Mouse (Mus musculus): ENCODE results near the gene Cul9.
"Not testable (repeated sequence)": the region's sequence is repeated elsewhere in the genome, so short reads cannot be mapped to it uniquely, and the experiment has no call there.

Cul9 gene

DNA sequence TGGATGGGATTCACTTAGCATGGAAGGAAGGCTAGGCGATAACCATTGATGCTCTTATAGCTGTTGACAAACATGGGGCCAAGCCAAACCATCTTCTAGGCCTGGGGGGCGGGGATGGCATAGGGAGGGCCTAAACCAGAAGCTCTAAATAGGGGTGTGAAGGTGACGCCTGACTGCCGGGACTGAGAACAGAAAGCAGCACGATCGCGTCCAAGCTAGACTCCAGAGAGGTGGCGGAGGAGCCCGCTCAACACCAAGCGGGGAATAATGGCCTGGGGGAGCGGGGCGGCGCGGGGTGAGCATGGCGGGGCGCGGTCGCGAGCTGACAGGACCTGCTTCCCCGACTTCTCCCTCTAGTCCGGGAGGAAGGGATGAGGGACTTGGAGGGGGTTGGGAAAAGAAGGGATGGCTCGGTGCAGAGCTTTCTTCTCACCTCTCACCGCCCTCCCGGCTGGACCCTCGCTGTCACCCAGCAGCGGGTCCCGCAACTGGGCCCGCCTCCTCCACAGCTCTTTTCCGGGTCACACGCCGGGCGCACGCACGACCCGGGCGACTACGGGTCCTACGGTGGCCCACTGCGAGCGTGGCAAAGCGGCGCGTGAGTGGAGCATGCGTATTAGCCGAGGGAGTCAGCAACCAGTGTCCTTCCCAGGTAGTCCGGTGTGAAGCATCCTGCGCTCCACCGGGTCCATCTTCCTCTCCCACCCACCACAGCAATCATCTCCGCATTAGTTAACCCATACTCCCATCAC is at the start of gene Cul9:
Cul9 (minus strand) TSS at position 576 of the 752 bp plus-strand sequence.
- no peak for DNase-seq (ENCODE audit: low spot score)

DNA sequence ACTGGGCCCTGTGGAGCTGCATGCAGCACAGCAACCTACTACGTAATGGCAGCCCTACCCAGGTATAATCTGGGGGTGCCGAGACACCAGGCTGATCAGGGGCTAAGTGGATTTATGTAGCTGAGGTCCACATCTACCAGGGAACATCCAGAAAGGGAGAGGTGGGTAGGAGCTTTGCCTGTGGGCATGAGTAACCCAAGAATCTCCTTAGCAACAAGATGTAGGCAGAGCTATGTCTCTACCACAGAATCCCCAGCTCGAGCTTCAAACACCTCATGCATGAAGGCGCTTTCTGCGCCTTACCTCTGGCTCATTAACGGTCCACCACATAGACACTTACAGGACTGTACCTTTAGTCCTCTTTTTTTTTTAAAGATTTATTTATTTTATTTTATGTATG is 49.1 kb upstream of the Cul9 start:
- DNase-seq (ENCODE audit: low spot score), result no peak

DNA sequence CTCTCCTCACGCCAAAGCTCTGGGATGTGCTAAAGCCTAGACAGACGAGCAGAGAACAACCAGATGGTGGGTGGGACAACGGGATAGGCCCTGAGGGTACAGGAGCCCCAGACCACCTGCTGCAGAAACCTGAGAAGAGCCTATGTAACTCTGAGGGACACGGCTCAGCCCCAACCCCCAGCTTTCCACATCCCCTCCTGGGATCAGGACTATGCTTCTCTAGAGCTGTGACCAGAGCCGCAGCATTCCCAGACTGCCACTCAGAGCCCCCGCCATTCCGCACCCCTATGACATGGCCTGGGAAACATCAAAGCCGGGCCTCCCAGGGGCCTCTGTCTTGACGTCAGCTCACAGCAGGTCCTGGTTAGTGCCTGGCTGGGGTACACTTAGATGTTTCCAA is 48.4 kb upstream of the Cul9 start:
- no peak for DNase-seq (ENCODE audit: low spot score)

DNA sequence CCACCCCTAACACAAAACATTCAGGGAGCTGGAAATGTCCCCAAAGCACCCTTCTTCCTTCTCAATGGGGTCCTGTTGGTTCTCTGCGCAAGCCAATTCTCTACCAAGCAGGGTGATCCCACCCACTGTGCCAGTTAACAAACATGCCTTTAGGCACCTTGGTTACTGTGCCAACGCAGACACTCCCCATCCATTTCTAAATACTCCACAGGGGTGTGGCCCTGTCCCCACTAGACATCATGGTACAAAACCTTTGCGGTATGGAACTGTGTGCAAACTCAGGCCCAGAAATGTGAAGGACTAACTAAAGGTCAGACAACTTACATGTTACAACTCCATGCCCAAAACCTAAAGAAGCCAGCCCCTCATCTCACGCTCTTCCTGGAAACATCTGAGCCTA is 46.9 kb upstream of the Cul9 start:
- DNase-seq (ENCODE audit: low spot score), result no peak

DNA sequence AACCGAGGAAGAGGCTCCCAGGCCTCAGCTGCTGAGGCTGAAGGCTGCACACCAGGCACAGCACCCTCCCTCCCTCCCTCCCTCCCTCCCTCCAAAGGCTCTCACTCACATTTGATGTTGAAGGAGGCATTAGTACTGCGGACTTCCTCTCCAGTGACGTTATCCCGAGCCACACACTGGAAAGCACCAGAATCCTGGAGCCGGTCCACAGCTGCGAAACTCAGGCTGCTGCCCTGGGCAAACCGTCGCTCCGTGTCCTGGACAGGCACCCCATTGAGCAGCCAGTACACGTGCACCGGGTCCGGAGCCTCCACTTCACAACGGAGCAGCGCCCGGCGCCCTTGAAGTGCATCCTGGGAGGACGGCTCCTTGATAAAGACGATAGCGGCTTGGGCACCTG is 45.2 kb upstream of the Cul9 start:
- DNase-seq (ENCODE audit: low spot score), result no peak

DNA sequence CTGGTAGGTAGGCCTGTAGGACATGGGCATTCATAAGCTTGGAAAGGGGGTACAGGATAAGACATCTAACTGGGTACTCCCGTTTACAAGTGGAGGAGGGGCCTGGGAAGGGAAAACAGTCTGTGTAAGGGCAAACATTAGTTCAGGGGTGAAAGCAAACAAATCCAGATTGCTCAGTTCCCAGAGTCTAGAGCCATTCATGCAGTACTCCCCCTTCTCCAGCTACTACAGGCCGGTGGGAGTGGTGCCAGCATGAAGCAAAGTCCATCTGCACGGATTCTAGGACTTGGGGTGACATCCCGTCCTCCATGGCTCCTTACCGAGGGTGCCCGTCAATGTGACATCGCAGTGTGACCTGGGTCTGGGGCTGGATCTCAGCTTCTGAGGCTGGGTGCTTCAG is 44.3 kb upstream of the Cul9 start:
- no peak for DNase-seq (ENCODE audit: low spot score)

DNA sequence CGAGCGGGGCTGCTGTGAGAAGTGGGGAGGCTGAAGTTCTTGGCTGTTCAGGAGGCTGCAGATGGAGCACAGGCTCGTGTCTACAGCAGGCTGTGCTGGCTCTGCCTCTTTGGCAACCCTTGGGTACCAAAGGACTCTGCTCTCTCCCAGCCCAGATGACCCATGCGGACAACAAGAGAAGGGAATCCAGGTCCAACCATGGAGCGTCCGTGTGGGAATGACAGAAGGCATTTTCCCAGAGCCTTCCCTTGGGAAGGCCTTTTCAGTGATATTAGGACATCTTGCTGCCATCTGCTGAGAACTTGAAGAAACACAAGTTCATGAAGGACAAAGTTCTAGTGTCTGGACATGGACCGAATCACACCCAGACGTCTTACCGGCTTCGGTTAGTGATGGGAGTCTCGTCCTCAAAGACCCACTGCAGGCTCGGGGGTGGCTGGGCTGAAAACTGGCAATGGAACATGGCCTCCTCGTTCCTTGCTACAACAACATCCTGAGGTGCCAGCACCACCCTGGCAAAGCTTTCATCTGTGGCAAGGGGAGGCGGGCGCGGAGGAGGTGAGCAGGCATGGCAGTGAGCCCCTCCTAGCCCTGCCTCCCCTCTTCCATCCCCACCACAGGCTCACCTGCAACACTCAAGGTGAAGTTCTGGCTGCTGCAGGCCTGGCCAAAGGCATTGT is 43.6 kb upstream of the Cul9 start:
- DNase-seq (ENCODE audit: low spot score), result no peak

DNA sequence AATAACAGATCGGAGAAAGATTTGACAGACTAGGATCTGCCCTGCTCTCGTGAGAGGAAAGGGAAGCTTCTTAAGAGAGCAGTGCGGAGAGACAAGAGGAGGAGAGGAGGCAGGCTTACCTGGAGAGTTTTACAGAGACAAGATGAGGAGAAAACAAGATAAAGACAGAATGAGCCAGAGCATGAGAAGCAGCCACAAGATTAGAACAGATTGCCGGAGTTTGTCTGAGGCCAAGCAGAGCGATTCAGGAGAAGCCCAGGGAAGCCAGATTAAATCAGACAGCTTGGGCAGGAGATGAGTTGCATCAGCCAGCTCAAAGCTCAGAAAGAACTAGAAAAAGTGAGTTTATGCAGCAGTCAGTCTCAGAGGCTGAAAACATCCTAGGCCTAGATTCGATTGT is 42.7 kb upstream of the Cul9 start:
- DNase-seq (ENCODE audit: low spot score), result no peak

DNA sequence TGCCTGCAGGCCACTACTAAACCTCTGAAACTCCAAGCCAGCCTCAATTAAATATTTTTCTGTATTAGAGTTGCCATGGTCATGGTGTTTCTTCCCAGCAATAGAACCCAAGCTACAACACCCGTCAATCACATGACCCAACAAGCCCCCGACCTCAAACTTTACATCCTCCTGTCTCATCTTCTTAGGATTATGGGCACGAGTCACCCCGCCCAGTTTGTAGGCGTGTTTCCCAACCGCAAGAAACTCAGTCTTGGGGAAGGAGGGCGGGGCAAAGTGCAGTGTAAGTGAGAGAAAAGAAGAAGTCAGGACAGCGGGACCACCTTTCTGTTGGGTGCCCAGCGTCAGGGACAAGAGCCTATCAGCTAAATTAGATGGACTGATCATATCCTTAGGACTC is 42.0 kb upstream of the Cul9 start:
- DNase-seq (ENCODE audit: low spot score), result no peak

DNA sequence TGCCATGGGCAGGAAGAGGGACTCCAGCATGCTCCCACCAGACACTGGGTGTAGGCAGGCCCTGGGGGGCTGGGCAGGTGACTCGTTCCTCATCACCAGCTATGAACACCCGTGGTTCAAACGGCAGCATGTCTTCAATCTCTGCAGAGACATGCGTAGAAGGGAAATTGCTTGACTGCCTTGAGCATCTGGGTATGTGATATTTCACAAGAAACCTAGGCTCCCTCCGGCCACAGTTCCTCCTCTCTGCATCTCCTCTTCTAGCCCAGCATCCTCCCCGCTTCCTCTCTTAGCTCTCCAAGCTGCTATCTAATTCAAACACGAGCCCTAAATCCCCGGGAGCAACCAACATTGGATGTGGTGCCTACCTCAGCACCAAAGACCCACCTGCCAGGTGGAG is 40.1 kb upstream of the Cul9 start:
- DNase-seq (ENCODE audit: low spot score), result no peak

DNA sequence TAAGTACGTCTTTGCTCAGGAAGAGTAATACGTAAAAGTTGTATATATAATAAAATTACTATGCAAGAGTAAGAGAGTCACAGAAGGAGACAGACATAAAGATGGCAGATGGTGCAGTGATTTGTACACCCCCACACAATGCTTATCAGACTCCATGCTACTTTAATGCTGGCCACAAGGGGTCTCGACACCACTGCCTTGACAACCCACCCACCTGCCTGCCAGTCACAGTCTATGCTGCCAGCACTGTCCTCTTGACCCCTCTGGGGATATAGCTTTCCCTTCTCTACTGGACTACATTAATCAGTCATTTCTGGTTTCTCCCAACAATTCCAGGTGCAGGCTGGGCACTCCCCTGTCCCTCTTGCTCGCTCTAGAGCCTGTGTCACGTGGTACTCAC is 32.5 kb upstream of the Cul9 start:
- no peak for DNase-seq (ENCODE audit: low spot score)

DNA sequence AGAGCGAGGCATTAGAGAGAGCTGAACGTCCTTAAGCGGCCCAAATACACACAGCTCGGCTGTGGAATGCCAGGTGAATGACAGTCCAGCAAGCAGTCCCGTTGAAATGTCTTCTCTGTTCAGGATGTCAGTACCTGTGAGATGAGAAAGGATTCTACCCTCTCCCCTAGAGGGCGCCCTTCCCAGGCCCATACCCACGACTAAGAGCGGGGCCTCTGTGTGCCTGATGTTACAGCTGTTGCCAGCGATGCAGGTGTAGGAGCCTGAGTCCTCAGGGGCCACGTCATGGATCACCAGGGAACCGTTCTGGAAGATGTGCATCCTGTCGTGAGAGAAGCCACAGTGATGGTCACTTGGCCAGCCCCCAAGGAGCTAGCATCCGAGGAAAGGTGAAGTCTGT is 29.9 kb upstream of the Cul9 start:
- DNase-seq (ENCODE audit: low spot score), result no peak

DNA sequence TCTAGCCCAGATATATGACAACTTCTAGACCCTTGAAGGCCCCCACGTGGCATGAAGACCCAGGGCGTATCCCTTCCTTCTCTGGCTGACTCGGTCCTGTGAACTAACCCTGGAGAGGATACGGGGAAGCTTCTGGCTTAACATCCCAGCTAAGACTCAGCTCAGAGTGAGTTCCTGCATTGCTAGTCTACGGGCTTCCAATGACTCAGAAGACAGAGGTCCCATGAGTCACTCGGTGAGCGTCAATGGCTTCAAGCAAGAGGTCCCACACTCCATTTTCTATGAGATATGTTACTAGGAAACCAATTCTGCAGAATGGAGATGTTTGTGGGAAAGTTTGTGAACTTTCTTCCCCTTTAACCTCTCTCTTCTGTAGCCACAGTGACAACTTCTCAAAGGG is 28.3 kb upstream of the Cul9 start:
- DNase-seq (ENCODE audit: low spot score), result no peak

DNA sequence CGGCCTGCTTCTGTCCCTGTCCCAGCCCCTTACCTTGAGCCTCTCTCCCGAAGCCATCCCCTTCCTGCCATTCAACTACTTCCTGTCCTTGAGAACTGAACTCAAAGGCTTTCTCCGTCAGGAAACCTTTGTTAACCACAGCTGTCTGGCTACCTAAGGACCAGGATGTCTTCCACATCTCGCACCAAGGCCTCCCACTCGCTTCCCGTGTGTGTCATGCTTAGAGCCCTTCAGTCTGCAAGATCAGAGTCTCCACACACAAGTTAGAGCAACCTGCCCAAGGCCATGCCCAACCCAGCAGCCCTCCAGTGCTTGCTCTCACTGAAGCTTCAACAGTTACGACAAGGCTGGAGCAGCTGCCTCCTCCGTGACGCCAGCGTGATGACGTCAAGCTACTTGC is 24.8 kb upstream of the Cul9 start:
- DNase-seq (ENCODE audit: low spot score), result no peak

DNA sequence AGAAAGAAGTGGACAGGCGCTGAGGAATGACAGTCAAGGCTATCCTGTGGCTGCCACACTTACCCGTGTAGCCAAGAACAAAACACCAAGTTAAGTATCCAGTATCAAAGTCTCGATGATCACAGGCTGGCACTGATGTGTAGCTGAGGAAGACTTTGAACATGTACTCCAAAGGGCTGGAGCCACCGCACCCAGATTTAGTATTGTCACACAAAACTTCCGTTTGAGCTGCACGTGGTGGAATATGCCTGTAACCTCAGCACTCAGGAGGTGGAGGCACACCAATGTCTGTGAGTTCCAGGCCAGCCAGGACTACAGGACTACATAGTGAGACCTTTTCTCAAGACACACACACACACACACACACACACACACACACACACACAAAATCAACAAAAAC is 13.0 kb upstream of the Cul9 start:
- DNase-seq (ENCODE audit: low spot score), result no peak

DNA sequence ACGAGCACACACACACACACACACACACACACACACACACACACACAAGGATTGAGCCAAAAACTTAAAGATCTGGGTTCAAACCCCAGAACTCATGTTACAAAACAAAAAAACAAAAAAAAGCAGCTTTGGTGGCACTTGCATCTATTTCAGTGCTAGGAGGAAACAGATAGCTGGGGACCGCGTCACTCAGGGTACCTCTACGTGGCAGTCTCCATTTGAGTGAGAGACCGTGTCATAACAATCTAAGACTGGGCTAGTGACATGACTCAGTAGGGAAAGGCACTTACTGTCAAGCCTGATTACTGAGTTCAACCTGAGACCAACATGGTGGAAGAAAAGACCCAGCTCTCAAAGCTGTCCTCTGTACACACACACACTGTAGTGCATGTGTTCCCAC is 12.0 kb upstream of the Cul9 start:
- no peak for DNase-seq (ENCODE audit: low spot score)

DNA sequence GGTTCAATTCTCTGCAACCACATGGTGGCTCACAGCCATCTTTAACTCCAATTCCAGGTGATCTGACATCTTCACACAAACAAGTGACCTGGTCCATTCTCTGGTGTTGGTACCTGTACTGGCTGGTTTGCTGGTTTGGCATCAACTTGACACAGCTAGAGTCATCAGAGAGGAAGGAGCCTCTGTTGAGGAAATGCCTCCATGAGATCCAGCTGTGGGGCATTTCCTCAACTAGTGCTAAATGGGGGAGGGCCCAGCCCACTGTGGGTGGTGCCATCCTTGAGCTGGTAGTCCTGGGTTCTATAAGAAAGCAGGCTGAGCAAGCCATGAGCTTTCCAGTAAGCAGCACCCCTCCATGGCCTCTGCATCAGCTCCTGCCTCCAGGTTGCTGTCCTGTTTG is 11.1 kb upstream of the Cul9 start:
- not testable (repeated sequence) for DNase-seq (ENCODE audit: low spot score)

DNA sequence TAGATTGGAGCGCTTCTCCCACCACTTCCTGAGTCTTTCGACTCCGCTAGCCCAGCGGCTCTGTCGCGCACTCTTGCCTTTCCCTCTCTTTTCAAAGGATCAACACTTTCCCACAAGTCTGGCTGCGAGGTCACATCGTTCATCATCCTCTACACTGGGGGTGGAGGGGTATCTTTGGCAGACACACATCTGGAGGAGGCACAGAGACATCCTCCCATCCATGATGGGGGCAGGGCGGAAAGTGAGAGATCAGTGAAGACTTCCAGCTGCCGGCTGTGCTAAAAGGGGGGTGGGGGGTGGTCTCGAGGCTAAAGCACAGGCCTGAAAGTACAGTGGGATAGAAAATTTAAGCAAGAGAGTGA is 10.4 kb upstream of the Cul9 start:
- no peak for DNase-seq (ENCODE audit: low spot score)

DNA sequence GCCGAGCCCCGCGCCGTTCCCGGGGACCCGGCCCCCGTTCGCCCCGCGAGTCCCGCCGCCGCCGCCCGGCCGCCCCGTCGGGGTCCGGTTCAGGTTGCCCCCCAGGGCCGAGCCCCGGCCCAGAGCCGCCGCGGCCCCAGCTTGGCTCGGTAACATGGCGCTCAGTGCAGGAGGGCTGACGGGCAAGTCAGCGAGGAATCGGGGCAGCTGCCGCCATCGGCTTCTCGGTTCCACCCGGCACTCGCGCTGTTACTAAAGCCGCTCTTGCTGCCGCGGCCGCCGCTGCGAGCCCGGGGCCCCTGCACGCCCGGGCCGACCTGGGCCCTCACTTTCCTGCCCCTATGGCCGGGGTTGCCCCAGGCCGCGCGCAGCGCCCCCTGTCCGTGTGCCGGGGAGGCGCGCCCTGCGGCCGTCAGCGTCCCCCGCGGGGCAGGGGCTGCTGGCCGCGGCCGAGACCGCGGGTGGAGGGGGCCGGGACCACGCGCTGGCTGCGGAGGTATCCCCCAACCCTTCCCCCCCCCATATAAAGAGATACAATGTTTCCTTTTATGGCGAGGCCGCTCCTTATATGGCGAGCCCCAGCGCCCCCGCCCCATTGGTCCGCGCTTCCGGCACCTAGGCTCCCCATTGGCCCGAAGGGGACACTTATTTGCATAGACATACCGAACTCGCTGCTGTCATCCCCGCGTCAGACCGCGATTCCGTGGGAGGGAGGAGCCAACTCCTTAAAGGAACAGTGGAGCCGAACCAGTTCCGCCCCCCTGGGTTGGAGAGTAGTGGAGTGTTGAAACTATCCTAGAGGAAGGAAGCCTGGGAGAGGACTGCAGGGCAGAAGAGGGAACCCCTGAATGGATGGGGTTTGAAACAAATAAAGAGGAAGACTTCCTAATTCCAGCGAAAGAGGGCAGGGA is 9.7 kb upstream of the Cul9 start, which contains the start of gene Srf:
Srf (minus strand) TSS at position 503 of the 911 bp plus-strand sequence.
- DNase-seq (ENCODE audit: low spot score), result peak; percentile 92

DNA sequence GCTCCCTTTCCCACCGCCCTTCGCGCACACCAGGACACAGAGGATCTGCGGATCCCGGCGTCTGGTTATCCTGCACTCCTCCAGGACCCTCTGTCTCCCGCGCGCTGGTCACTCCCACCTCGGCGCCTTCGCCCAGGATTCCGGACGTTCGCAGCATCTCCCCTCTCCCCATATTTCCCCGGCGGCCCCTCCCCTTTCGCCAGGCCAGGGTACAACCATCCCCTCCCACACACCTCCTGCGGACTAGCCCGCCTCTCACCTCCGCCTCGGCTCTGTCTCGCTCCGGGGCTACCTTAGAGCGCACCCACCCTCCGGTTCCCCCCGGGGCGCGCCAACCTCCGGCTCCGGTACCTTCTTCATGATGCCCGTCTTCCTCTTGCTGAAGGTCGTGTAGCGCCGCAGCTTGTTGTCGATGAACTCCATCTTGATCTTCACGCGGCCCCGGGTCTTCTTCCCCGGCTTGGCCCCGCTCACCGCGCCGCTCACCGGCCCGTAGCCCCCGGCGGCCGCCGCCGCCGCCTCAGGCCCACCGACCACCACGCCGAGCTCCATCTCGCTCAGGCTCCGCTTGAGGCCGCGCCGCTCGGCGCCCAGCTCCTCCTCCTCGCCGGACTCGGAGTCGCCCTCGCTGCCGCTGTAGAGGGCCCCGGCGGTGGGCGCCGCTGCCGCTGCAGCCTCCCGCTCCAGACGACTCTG is 8.9 kb upstream of the Cul9 start:
- peak; percentile 12 for DNase-seq (ENCODE audit: low spot score)

DNA sequence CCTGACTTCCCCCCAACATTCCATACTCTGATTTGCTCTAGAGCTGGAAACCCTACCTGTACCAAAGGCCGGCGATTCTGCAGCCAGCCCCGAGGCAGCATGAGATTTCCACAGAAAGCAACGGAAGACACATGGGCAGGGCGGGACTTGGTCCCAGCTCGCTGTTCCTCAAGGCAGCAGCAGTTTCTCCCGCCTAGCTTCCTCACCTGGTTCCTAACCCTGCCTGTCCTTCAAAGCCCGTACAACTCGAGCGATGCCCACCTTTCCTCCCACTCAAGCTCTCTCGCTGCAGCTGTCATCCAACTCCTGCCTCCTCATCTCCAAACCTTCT is 8.4 kb upstream of the Cul9 start:
- no peak for DNase-seq (ENCODE audit: low spot score)

DNA sequence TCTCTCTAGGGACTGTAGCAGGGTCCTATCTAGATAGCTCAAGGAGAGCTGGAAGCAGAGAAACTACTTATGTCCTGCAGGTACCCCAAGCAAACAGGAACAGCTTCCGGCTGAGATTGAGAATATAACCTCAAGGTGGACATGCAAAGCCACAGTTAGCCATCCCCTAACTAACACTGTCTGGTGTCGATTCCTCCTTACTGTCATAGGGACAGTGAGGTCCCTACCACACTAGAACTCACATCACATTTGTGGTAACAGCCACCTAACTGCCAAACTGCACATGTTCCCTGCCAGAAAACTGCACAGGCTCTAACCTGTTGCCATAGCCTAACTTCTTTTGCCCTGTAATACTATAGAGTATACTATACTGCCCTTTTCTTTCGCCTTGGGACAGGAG is 7.7 kb upstream of the Cul9 start:
- DNase-seq (ENCODE audit: low spot score), result no peak

DNA sequence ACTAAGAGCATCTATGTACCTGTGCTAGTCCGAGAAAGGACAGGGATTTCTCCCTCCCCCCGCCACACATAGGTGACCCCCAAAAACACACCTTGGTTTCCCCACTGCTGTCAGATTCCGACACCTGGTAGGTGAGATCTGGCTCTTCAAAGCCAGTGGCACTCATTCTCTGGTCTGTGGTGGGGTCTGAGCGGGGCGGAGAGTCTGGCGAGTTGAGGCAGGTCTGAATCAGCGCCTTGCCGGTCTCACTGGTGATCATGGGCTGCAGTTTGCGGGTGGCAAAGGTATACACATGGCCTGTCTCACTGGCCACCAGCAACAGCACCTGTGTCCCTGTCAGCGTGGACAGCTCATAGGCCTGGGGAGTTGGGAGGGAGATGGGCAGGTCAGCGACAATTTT is 7.3 kb upstream of the Cul9 start:
- DNase-seq (ENCODE audit: low spot score), result no peak

Data from spleen, adult 12 weeks (tissue).